Mouse (Mus musculus) lung, postnatal 36 days (tissue): Measurements from ENCODE around the gene Cct6b.
A peak's percentile ranks its signal among the peaks of the same experiment; 100 is the strongest.
"Not testable (repeated sequence)": the region's sequence is repeated elsewhere in the genome, so short reads cannot be mapped to it uniquely, and the experiment has no call there.

Experiments used
- DNase-seq: peaks from one replicate; pipeline ENCODE4 v3.0.0; 2022; ENCODE audit warnings: mixed read lengths

Gene Cct6b

GRCm38 (mm10) chr11:82699865-82700410 is 64.2 kb downstream of the Cct6b start:
- no peak for DNase-seq

GRCm38 (mm10) chr11:82695930-82696329 is 68.2 kb downstream of the Cct6b start:
- no peak for DNase-seq

GRCm38 (mm10) chr11:82694947-82695346 is 69.2 kb downstream of the Cct6b start:
- DNase-seq: not testable (repeated sequence)

- no peak for DNase-seq
Measured at GRCm38 (mm10) chr11:82692668-82693067, 71.5 kb downstream of the Cct6b start.

GRCm38 (mm10) chr11:82690476-82690875 is 73.6 kb downstream of the Cct6b start:
- DNase-seq: no peak

GRCm38 (mm10) chr11:82687668-82688067 is 76.5 kb downstream of the Cct6b start:
- DNase-seq: no peak

GRCm38 (mm10) chr11:82684676-82685075 is 79.4 kb downstream of the Cct6b start:
- peak; percentile 23 for DNase-seq

GRCm38 (mm10) chr11:82683765-82684505 is 80.2 kb downstream of the Cct6b start:
- DNase-seq: no peak

GRCm38 (mm10) chr11:82678561-82678960 is 85.6 kb downstream of the Cct6b start:
- DNase-seq: no peak
